Mouse (Mus musculus) ovary, postnatal 10 days (tissue): ENCODE results near the gene Maml1.
"Not testable (repeated sequence)": the region's sequence is repeated elsewhere in the genome, so short reads cannot be mapped to it uniquely, and the experiment has no call there.

Source experiments
- DNase-seq: peaks from one replicate; pipeline ENCODE4 v3.0.0; 2022; ENCODE audit warnings: low spot score

Maml1 gene

DNA sequence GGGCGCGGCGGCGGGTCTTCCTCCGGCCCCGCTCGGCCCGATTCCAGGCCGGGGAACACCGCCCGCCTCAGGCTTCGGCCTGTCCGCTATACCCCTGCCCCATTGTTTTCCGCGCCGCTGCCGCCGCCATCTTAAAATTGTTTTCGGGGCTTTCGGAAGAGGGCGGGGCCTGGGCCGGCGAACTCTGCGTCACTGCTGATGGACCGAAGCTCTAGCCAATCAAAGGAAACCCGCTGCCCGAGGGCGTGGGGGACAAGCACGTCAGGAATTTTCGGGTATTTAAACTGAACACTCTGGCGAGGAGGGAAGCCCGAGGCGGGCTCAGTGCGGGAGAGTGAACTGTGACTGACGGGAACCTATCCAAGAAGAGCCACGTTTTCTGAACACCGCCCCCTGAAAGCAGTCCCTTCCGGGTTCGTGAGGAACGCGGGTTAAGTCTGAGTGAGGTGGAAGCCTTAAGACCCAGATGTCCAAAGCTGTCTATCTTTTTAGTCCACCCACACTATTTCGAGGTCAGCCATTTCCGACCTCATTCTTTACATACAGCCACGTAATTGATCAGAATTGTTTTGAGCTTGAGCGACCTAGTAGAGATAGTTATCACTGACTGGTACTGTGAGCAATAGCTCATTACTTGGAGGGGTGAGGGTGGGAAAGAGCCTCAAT, at the start of gene Maml1:
Maml1 (minus strand) TSS at position 122 of the 666 bp plus-strand sequence.
- DNase-seq, result peak; percentile 89

DNA sequence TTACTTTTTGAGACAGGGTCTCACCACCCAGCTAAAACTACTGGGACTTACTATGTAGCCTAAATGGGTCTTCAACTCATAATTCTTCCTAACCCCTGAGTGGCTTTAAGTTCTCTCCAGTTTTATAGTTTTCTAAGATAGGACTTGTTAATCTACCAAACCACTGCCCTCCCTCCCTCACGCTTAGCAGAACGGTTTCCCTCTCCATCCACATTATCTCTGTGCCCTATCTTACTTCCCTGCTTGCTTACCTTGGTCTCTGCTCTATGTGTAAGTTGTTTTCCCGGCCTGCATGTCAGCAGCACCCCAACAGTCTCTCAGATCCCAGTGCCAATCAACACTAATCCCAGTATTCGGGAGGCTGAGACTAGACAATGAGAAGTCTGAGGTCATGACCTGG, 44.8 kb upstream of the Maml1 start:
- no peak for DNase-seq

DNA sequence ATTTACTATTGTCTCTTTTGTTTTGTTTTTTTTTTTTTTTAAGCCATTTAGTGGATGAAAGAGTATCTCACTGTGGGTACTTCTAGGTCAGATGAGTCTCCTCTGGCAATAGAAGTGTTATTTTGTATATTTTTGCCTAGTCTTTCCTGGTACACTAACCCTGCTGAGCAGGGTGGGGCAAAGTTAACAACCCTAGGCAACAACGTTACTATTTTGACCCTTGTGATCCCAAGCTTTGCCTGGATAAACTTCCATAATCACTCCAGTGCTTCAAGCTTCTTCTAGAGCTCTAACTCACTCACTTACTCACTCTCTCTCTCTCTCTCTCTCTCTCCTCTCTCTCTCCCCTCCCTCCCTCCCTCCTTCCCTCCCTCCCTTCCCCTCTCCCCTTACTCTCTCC, 44.0 kb upstream of the Maml1 start:
- no peak for DNase-seq

DNA sequence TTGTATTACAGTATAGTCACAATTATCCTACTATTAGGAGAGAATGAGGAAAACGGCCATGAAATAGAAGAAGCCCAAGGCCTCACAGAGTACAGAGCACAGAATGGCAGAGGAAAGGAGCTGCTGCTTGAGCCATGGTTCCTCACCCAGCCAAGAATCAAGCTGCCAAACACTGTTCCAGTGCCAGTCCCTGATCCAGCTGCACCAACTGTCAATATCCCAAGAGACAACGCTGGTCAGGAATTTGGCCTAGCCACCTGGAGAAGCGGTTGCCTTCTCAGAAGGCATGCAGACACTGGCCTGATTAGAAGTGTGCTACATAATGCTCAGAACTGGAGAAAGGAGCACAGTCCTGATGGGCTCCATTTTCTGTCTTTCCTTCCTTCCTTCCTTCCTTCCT, 41.1 kb upstream of the Maml1 start:
- DNase-seq, result no peak

DNA sequence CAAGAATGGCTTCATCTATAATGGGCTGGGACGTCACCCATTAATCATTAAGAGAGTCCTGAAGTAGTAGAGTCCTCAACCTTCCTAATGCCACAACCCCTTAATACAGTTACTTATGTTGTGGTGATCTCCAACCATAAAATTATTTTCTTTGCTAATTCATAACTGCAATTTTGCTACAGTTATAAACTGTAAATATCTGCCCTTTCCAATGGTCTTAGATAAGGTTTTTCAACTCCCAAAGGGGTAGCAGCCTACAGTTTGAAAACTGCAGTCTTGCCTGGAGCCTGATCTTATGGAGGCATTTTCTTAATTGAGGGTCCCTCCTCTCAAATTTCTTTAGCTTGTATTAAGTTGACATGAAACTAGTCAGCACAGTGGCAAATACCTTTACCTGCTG, 37.3 kb upstream of the Maml1 start:
- DNase-seq, result no peak

DNA sequence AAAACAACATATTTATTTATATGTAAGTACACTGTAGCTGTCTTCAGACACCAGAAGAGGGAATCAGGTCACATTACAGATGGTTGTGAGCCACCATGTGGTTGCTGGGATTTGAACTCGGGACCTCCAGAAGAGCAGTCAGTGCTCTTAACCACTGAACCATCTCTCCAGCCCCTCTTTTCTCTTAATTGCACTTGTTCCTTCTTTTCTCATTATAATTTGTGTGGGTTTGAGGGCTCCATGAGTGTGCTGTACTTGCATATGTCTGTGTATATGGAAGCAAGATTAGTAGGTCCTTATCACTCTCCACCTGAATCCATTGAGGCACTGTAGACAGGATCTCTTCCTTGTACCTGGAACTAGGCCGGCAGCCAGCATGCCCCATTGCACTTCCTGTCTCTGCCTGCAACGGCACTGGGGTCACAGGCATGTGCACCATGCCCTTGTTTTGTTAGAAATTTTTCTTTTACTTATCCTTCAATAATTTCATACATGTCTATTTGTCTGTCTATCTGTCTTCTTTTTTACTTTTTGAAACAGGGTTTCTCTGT, 36.0 kb upstream of the Maml1 start:
- DNase-seq, result no peak

DNA sequence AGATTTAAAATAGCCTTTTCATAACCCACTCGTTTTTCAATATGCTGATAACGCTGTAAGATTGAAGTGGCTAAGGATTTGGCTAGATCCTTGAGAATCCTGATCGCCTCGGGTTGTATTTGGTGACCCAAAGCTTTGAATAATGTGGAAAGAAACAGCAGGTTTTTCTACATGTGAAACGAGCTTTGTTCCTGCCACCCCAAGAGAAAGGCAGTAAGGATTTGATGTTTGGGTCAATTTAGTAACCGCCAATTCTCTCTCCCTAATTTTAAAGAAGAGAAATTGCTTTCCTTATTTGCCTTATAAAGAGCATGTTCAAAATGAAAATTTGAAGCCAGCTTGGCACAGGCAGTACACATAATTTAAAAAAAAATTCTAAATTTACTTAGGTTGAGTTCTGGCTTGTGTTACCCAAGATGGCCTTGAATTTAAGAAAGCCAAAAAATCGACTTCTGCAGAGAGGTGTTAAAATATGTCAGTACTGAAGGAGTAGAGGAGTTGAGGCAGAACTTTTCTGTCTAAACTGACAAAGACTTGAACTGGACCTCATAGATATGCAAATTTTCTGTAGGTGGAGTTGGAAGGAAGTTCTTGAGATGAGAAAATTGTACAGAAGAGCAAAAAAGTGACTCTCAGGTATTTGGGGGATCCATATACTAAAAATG, 34.3 kb upstream of the Maml1 start:
- DNase-seq, result no peak

DNA sequence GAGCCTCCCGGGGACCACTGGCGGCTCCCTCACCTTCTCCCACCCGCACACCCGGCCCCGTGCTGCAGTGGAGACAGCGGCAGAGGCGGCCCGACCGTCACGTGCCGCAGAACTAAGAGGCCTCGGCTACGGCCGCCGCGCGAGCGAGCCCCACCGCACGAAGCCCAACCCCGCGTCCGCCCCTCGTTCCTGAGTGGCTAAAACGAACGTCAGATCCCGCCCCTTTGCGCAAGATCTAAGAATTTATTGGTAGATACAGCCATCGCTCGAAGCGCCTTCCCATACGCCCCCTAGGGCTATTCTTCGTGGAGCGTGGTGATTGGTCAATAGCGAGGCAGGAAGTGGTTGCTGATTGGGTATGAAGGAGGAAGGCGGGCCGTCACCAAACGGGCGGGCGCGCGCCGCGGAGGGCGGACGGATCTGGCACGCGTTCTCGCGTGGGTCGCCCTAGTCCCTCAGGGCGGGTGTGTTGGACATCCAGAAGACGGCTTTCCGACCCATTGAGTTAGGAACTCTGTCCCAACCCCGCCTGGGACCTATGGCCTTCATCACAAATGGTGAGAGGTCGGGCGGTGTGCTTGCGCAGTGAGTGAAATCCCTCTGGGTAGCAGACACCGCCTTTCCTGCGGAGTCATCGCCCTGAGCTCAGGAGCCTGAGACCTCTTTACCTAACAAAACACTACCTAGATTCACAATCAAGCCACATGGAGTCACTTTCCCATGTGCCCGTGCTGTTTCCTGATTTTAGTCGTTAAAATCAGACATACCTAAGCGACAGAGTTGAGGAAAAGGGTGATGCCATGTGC, 33.6 kb upstream of the Maml1 start, which contains the start of gene Canx:
Canx (minus strand) TSS at position 178 of the 806 bp plus-strand sequence.
- DNase-seq, result peak; percentile 98

DNA sequence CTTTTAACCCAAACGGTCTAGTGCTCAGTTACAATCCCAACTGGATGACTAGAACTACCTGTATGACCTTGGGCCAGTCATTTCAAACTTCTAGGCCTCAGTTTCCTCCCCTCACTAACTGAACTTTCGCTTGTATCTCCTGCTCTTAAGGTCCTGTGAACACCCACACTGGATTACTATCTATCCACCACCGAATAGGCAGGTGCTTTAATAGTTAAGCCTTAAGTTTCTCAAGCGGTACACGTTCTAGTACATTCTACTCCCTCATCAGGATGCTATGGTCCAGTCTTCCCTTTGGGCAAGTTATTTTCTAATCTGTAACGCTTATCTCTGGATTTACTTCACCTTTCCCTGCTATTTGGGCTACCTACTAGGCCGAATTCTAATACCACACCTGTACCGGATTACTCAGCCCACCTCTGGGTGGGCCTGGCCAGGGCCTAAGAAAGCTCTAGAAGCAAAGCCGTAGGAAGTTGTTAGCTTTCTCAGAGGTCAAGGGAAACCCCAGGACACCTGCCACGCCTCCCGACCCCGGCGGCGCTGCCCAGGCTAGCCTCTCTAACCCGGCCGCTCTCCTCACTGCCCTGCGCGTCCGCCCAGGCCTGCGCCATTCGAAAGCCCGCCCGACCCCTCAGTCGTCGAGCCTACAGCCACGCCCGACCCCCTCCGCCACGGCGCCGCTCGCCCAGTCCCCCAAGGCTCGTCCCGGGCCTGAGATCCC, 32.8 kb upstream of the Maml1 start:
- DNase-seq, result no peak

DNA sequence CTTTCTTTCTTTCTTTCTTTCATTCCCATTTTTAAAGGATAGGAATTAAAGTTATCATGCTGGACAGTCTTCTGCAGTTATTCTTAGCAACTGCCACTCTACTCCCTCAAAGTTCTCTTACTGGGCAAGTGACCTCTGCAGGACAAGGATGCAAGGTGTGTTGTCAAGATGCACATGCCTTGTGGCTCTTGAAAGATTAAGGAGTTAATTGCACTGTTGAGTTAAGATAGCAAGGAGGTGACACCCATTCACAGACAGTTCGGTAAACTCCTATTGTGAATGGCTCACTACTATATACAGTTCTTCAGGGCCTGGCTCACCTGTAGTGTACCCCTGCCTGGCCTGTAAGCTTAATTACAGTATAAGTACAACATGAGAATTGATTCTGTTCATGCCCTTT, 31.7 kb upstream of the Maml1 start:
- DNase-seq, result no peak

DNA sequence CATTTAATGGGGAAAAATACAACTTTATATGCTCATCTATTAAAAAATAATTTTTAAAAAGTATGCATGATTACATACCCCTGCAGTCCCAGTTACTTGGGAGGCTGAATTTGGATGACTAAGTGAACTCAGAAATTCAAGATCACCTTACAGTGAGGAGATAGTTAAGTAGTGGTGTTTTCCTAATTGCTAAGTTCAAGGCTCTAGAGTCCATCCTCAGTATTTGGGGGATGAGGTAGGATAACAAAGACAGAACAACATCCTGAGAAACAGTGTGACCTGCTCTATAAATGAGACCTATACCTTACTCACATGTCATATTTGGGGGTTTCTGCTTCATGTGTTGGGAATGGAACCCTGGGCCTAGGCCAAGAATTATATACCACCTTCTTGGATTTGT, 30.2 kb upstream of the Maml1 start:
- no peak for DNase-seq

DNA sequence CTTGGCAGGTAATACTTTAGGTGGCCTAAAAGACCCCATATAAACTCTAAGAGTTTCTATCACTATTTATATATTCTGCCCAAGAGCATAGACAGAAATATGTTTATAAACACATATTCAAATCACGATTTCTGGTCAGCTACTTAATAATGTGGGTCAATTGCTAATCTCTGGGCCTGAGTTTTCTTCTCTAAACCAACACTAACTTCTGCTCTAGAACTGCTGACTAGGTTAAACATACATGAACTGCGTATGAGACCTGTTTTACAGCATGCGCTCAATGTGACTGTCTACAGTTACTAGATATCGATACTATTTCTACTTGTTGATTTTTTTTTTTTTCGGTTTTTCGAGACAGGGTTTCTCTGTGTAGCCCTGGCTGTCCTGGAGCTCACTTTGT, 29.1 kb upstream of the Maml1 start:
- DNase-seq, result no peak

DNA sequence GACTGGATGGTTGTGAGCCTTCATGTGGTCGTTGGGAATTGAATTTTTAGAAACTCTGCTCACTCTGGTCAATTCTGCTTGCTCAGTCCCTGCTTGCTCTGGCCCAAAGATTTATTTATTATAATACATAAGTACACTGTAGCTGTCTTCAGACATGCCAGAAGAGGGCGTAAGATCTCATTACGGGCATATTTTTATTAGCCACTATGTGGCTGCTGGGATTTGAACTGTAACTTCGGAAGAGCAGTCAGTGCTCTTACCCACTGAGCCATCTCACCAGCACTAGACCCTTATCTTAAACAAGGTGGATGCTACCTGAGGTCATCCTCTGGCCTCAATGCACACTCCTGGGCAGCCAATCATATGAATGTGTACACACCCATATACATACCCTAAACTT, 27.2 kb upstream of the Maml1 start:
- DNase-seq, result not testable (repeated sequence)

DNA sequence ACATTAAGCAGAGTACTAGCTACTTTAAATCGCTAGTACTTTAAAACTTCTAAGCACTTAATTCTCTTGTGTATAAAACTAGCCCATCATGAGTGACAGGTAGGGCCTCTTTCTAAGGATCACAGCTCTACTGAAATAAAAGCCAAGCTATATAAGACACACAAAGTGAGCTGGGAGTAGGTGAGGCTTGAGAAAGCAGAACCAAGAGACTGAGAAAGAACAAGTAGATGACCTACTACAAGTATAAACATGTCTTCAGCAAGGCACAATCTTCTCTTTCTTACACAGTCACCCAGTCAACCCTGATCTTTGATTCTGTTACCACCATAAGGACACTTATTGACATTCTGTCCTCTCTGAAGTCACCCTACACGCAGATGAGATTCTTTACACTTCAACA, 20.7 kb upstream of the Maml1 start:
- DNase-seq, result no peak

DNA sequence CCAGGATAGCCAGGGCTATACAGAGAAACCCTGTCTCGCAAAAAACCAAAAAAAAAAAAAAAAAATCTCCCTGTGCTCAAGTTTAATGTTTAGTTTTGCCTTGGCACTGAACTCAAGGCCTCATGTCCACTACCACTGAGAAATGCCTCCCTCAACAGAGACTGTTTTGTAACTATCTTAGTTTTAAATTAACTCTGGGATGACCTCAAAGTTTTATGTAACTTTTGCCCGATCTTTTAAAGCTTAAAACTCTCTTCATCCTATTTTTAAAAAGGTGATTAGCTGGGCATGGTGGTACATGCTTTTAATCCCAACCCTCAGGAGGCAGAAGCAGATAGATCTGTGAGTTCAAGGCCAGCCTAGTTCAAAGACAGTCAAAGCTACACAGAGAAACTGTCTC, 11.3 kb upstream of the Maml1 start:
- no peak for DNase-seq

DNA sequence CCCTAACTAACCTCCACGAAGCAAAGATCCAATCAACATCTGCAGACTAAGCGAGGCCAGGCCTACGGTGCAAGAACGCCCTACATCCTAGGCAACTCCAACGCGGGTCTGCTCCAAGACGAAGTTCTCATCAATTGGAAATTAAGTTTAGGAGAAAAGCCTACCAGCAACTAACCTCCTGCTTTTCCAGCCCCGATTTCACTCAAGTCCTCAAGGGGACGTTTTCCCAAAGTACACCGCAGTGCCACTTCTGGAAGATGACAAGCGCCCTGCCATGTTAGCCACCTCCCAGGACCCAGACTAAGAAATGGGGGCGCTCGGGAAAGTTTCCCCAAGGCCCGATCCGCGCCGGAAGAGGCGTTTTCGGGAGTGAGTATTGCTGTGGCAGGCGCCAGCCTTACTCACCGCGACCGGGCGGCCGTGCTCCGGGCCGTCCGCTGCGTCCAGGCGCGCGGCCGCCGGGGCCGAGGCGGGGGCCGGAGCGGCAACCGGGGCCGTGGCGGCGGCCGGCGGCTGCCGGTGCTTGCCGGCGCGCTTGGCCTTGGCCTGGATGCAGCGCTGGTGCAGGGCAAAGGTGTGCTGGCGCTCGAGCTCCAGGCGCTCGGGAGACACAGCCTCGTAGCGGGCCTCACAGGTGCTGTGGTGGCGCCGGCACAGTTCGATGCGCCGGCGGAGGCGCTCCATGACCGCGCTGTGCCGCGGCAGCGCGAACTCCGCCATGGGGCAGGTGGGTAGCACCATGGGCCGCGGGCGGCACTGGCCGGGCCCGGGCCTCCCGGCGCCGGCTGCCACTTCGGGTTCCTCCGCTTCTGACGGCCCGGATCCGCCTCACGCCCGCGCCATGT, 568 bp downstream of the Maml1 start:
- DNase-seq, result peak; percentile 28

DNA sequence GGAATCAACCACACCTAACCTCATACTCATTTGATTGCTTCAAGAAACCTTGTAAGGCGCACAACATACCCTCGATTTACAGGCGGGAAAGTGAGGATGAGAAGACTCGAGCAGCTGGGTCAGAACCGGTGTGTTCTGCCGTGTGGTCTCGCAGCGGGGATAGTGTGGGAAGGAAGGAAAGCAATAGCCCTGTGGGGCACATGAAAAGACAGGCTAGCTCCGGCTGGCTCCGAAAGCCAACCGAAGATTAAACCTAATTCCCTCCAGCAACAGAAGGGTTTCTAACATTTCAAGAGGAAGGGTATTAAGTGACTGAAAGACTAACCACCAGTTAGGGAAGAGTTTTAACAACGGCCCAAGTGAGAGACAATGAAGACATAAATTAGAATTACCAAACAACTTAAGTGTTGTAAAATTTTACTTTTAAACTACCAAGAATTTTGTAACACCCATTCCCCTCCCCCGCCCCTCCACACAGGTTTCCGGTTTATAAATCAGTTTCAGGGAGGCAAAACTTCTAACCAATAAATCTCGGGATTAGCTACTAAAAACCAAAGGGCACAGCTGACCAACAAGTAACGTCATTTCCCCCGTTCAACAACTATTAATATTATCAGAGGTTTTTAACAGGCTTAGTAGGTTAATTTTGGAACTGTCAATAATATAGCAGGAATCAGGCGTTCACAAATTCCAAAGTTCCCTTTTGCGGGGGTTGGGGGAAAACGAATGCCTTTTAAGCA, 1.5 kb downstream of the Maml1 start:
- DNase-seq, result no peak

DNA sequence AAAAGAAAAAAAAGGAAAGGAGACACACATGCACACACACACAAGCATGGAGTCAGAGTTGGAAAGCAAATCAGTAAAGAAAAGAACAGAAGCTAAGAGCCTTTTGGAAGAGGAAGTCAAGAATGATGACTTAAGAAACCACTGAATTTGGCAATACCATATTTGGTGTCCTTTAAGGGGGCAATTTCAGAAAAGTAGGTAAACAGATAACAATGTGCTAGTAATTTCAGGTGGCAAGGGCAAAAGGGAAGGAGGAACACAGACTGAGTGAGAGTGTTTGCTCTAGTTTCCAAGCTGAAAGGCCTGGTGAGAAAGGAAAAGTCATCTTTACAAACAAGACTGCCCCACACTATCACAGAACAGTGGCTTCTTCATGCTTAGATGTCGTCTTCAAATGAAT, 5.7 kb downstream of the Maml1 start:
- DNase-seq, result no peak

DNA sequence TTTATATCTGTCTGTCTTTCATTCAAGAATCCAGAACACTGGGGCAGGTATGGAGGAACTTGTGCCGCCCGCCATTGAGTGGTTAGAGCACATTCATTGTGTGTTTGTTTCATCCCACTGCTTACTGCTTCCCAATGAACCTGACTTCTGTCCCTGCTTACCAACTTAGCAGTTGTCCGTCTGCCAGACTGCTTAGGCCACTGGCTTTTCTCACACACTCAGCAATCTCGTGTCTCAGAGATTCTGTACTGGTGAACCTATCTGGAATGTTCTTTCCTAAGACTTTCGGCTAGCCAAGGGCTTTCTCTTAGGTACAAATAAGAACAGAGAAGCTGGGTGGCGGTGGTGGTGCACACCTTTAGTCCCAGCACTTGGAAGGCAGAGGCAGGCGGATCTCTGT, 6.4 kb downstream of the Maml1 start:
- DNase-seq, result no peak

DNA sequence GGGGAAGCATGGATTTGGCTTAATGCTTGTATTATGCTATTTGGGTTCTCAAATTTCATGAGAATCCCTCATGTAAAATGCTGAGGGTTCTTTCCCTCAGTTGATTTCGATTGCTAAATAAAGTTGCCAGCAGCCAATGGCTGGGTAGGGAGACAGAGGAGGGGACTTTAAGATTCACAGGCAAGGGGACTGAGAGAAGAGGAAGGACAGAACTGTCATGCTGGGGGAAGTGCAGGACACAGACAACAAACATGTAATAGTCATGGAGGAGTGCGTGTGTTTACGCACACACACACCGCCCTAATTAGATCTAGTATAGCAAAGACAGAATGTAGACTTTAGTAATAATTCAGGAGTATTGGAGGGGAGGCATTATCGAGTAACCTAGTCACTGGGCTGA, 6.8 kb downstream of the Maml1 start:
- no peak for DNase-seq

DNA sequence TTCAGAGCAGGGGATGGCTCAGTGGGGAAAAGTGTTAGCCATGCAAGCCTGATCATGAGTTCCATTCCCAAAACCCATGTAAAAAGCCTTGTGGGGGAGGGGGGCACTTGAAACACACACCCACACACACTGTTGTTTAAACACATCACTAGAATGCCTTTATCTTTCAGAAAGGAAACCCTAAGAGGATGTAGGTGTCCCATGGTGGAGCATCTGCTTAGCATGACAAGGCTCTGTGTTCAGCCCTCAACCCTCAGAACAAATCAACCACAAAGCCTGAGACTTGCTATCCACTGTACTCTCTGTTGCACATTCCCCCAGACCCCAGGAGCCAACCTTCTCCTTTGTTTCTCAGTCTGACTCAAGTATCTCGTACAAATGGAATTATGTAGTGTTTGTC, 12.1 kb downstream of the Maml1 start:
- no peak for DNase-seq
